Mouse (Mus musculus) lung, embryonic 16.5 days (tissue): ENCODE data around the gene Spsb4. TPM values are rescaled to one million over a fixed set of nuclear protein-coding genes. Genes with fewer than 3 reads are reported as not detected.

Experiments
- ATAC-seq: fragments of 200-750 bp; cut with Nextera tagmentation; 2 replicates; pipeline ENCODE4 v1.8.0; 2017; ENCODE audit warnings: low read depth, mild to moderate bottlenecking, moderate library complexity
- H3K27ac ChIP-seq: fragments of 300-500 bp; sonication (generic); 2 replicates; pipeline ENCODE4 v1.5.1; 2014; ENCODE audit warnings: mild to moderate bottlenecking, control low read depth, low read length
- H3K27me3 ChIP-seq: fragments of 300-500 bp; sonication (generic); 2 replicates; pipeline ENCODE4 v1.6.1; 2014; ENCODE audit warnings: low read depth, low read length, mixed read lengths; ENCODE audit not compliant: control insufficient read depth, insufficient read depth
- H3K36me3 ChIP-seq: fragments of 300-500 bp; sonication (generic); 2 replicates; pipeline ENCODE4 v1.6.1; 2014; ENCODE audit warnings: low read length; ENCODE audit not compliant: control insufficient read depth, insufficient read depth
- H3K4me1 ChIP-seq: fragments of 300-500 bp; sonication (generic); replicated peaks from 2 replicates; pipeline ENCODE4 v1.6.1; 2014; ENCODE audit warnings: low read length, mixed read lengths; ENCODE audit not compliant: control insufficient read depth, insufficient read depth
- H3K4me2 ChIP-seq: fragments of 300-500 bp; sonication (generic); 2 replicates; pipeline ENCODE4 v1.6.1; 2014; ENCODE audit warnings: low read depth, low read length, control low read depth
- H3K4me3 ChIP-seq: fragments of 300-500 bp; sonication (generic); 2 replicates; pipeline ENCODE4 v1.5.1; 2014; ENCODE audit warnings: mild to moderate bottlenecking, low read length, control low read depth
- H3K9ac ChIP-seq: fragments of 300-500 bp; sonication (generic); 2 replicates; pipeline ENCODE4 v1.6.1; 2014; ENCODE audit warnings: low read length, control low read depth
- H3K9me3 ChIP-seq: fragments of 300-500 bp; sonication (generic); 2 replicates; pipeline ENCODE4 v1.6.1; 2016; ENCODE audit warnings: low read length; ENCODE audit not compliant: control insufficient read depth
- WGBS: fragments of 180-500 bp; shearing (Covaris S2); extraction: QIAGEN DNeasy Blood & Tissue Kit; methylation state at CpG from one replicate; pipeline ENCODE4 v1.1.7; 2014; 5-methylcytosine and 5-hydroxymethylcytosine counted together
- polyA plus RNA-seq: library from polyadenylated mRNA; unstranded; fragments of >200 nt; fragmentation: Nextera tagmentation; extraction: Ambion mirVana; gene quantifications from 2 replicates; pipeline ENCODE4 v1.2.1, GENCODE M21; 2015

The Spsb4 gene
- polyA plus RNA-seq, result 7.7 and 8.8 TPM in 2 replicates

DNA sequence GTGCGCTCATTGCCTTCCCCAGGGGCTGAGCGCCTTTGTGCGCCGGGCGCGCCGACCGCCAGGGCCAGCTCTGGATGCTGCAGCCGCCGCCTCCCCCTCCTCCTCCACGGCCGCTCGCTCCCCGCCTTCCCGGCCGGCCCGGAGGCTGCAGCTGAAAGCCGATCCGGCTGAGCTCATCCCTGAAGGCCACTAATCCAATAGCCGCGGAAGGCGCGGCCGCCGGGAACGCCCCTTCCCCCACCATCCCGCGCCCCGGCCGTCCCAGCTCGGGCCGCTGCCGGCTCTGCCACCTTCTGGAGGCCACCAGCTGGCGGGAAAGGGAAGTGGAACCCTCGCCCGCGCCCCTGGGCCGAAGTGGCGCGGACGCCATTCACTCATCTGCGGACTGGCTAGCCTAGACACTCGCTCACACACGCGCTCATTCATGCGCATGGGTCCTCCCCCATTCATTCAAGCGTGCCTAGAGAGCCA lies at the start of gene Spsb4:
Gene Spsb4 (minus strand): TSS at position 167 of the 471 bp plus-strand sequence.
- WGBS, result 0% methylated on average over 33 of the region's 47 CpGs
- no peaks in the 10 kb centered on the region for H3K36me3 ChIP-seq
- peak within 1 kb of the TSS; percentile 66 for H3K9ac ChIP-seq
- ATAC-seq, result peak; percentile 94
- H3K9me3 ChIP-seq, result no peaks in the 10 kb centered on the region
- peaks cover 7% of the 10 kb centered on the region; the same call in 1 of the 2 replicates for H3K27me3 ChIP-seq
- peaks cover 24% of the 10 kb centered on the region for H3K4me1 ChIP-seq
- peak within 1 kb of the TSS; percentile 62 for H3K4me3 ChIP-seq
- H3K27ac ChIP-seq, result peak within 1 kb of the TSS; percentile 67
- peak within 1 kb of the TSS; percentile 93 for H3K4me2 ChIP-seq

DNA sequence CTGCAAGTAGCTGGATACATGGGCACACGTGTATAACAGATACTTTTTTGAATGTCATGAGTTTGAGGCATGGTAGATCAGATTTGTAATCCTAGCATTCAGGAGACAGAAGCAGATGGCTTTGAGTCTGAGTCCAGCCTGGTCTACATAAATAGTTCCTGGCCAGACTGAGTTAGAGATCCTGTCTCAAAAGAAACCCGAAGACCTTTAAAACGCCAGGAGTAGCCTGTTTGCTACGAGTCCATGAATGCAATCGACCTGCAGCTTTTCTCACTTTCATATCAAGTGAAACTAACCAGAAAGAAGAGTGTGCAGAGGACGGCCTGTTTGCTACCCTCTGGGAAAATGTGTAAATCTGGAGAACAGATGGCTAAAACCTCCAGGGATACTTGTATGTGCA lies 49.1 kb upstream of the Spsb4 start:
- H3K4me2 ChIP-seq, result no peak overlapping the region
- H3K27me3 ChIP-seq, result no peaks in the 10 kb centered on the region
- H3K9ac ChIP-seq, result no peak overlapping the region
- 88% methylated on average over 6 of the region's 6 CpGs for WGBS
- peaks cover 7% of the 10 kb centered on the region; the same call in 1 of the 2 replicates for H3K36me3 ChIP-seq
- no peaks in the 10 kb centered on the region for H3K9me3 ChIP-seq
- ATAC-seq, result no peak
- H3K4me1 ChIP-seq, result no peaks in the 10 kb centered on the region
- H3K27ac ChIP-seq, result no peak overlapping the region
- no peak overlapping the region for H3K4me3 ChIP-seq

DNA sequence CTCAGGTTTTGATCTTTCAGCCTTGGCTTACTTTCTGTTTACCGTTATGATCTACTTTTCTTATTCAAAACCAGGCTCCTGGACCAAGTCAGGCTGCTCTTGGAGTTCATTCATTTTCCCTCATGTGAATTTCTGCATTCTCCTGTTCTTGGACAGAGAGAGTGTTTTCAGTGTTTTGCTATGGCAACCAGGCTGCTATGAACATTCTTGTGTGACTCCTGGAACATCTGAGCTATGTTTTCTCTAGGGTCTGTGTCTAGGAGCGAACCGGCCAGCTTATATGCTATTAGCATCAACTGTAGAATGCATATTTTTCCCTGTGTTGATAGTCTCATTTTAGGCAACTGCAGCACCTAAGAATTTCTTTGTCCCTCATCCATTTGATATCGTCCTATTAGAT lies 47.2 kb upstream of the Spsb4 start:
- WGBS, result 71% methylated on average over 4 of the region's 4 CpGs
- Histone ChIP-seq H3K9ac (no peak overlapping the region), H3K27me3 (no peaks in the 10 kb centered on the region), H3K4me3 (no peak overlapping the region), H3K36me3 (peaks cover 5% of the 10 kb centered on the region; the same call in 1 of the 2 replicates), H3K4me2 (no peak overlapping the region), H3K9me3 (no peaks in the 10 kb centered on the region), H3K4me1 (no peaks in the 10 kb centered on the region), H3K27ac (no peak overlapping the region)
- ATAC-seq, result no peak

DNA sequence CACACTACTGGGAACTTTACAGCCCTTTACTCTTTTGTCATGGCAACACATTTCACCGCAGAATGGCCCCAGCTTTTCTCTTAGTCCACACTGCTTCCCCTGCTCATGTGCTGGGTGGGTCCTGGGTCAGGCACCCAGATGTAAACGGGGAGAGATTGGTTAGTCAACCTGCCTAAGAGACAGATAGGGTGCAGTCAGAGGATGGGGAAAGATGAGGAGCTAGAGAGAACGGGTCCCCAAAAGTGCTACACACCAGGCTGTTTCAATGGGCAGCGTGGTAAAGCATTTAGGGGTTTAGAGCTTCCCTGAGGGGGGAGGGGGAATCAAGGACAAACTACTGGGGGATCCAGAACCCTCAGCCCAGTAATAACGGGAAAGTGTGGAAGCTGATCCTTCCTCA lies 46.6 kb upstream of the Spsb4 start:
- no peak overlapping the region for H3K9ac ChIP-seq
- no peaks in the 10 kb centered on the region for H3K4me1 ChIP-seq
- no peak overlapping the region for H3K4me3 ChIP-seq
- H3K36me3 ChIP-seq, result peaks cover 5% of the 10 kb centered on the region; the same call in 1 of the 2 replicates
- H3K27ac ChIP-seq, result no peak overlapping the region
- no peak for ATAC-seq
- WGBS, result 68% methylated on average over 5 of the region's 5 CpGs
- H3K9me3 ChIP-seq, result no peaks in the 10 kb centered on the region
- H3K4me2 ChIP-seq, result no peak overlapping the region
- no peaks in the 10 kb centered on the region for H3K27me3 ChIP-seq

DNA sequence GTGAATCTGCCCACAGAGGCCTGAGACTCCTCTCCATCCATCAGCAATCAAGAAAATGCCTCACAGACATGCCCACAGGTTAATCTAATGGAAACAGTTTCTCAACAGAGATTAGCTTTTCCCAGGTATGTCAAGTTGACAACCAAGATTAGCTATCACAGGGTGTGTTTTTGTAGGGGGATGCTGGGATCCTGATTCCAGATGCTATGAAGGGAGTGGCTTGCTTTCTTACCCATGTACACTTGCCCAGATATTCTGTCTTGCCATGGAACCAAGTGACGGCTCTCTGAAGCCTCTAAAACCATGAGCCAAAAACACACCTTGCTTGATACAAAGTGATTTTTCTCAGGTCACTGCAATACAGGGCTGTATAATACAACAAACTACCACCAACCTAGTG lies 45.5 kb upstream of the Spsb4 start:
- H3K4me2 ChIP-seq, result no peak overlapping the region
- 84% methylated on average over 1 of the region's 1 CpGs for WGBS
- H3K4me1 ChIP-seq, result no peaks in the 10 kb centered on the region
- H3K9ac ChIP-seq, result no peak overlapping the region
- no peak overlapping the region for H3K4me3 ChIP-seq
- no peaks in the 10 kb centered on the region for H3K9me3 ChIP-seq
- peaks cover 5% of the 10 kb centered on the region; the same call in 1 of the 2 replicates for H3K36me3 ChIP-seq
- no peaks in the 10 kb centered on the region for H3K27me3 ChIP-seq
- ATAC-seq, result no peak
- no peak overlapping the region for H3K27ac ChIP-seq

DNA sequence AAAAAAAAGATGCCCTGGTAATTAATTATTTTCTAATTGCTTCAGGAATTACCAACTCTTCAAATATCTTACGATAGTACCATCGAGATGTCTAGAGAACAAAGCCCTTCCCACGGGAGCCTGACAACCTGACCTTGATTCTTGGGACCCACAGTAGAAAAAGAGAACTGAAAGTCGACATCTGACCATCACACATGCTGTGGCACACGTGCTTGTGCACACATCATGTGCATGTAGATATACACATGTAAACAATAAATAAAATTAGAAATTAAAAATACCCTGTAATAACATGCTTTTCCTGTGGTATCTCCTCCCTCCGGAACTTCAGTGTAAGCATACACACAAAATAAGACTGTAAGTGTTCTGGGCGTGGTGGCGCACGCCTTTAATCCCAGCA lies 43.1 kb upstream of the Spsb4 start:
- Histone ChIP-seq H3K36me3 (no peaks in the 10 kb centered on the region), H3K9me3 (no peaks in the 10 kb centered on the region), H3K27ac (no peak overlapping the region), H3K27me3 (no peaks in the 10 kb centered on the region), H3K4me3 (no peak overlapping the region), H3K9ac (no peak overlapping the region), H3K4me2 (no peak overlapping the region), H3K4me1 (0 out of 2 replicates have a peak, but pooled peaks cover 3% of the 10 kb centered on the region)
- WGBS, result 91% methylated on average over 9 of the region's 9 CpGs
- no peak for ATAC-seq

DNA sequence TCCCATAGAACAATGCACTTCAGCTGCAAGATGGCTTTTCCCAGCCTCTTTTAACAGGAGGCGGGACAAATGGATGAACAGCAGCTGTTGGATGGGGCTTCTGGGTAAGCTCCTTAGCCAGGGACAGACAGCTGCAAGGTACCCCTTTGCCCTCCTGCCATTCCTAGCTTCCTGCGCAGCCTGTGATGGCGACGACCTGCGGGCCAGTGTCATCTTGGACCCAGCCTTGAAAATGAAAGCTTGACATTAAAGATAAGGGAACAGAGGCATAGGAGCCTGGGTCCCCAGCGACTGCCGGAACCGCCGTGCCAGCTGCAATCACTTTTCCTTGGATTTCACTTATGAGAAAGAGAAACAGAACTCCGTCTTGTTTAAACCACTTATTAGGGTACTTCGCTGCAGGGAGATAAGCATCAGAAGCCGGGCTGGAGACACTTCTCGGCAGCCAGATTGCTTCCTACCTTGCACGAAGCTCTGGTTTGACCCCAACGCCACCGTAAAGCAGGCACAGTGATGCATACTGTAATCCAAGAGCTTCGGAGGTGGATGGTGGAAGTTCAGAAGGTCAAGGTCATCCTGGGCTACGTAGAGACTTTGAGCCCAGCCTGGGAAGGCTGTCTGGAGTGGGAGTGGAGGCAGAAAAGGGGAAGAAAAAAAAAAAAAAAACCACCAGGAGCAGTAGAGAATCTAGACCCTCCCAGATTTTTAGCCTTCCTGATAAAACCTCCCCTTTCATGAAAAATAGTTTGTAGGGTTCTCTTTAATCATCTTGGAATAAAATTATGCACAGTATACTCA lies 38.1 kb upstream of the Spsb4 start:
- Histone ChIP-seq H3K4me3 (peak overlapping the region; percentile 33), H3K9ac (0 out of 2 replicates have a peak overlapping the region, but pooled peaks have one; percentile 38), H3K9me3 (no peaks in the 10 kb centered on the region), H3K36me3 (no peaks in the 10 kb centered on the region), H3K27me3 (no peaks in the 10 kb centered on the region), H3K4me2 (peak overlapping the region; percentile 52), H3K4me1 (0 out of 2 replicates have a peak, but pooled peaks cover 5% of the 10 kb centered on the region), H3K27ac (no peak overlapping the region)
- WGBS, result 12% methylated on average over 18 of the region's 18 CpGs
- ATAC-seq, result no peak

DNA sequence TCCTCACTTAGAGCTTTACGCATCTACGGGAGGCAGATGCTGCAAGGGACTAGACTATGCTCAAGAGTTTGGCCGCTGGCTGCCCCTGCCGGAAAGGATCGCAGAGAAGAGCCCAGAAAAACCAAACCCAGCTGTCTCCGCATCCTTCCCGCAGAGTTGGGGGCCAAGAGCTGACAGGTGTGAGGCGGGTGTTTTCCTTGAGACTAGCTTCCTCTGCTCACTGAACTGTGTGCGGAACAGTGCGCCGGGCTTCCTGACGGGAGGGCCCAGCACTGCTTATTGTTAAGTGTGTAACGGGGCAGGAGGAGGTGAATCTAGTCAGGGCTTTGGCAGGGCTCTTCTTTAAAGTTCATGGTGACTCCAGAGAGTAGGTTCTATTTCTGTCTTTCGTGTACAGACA lies 37.3 kb upstream of the Spsb4 start:
- H3K9ac ChIP-seq, result no peak overlapping the region
- H3K4me3 ChIP-seq, result no peak overlapping the region
- no peak overlapping the region for H3K27ac ChIP-seq
- H3K4me2 ChIP-seq, result no peak overlapping the region
- no peaks in the 10 kb centered on the region for H3K27me3 ChIP-seq
- H3K9me3 ChIP-seq, result no peaks in the 10 kb centered on the region
- no peaks in the 10 kb centered on the region for H3K36me3 ChIP-seq
- ATAC-seq, result no peak
- 56% methylated on average over 14 of the region's 14 CpGs for WGBS
- H3K4me1 ChIP-seq, result 0 out of 2 replicates have a peak, but pooled peaks cover 5% of the 10 kb centered on the region

DNA sequence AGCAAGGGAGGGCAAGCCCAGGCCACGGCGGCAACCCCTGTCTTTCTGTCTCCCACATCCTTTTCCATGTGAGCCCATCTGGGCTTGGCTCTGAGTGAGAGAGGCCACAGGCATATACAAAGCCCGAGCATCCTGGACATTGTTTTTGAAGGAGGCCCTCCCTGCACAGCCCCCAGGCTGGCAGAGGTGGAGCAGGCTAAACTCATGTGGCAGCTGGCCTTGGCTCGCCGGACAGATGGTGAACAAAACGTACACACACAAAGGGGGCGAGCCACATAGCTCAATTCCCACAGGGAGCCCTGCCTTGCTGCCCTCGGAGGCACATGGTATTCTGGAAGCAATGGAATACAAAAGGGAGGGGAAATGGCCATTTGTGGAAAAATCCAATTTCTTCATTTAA lies 32.5 kb upstream of the Spsb4 start:
- ATAC-seq, result no peak
- Histone ChIP-seq H3K4me2 (no peak overlapping the region), H3K9ac (no peak overlapping the region), H3K9me3 (no peaks in the 10 kb centered on the region), H3K27me3 (no peaks in the 10 kb centered on the region), H3K4me1 (no peaks in the 10 kb centered on the region), H3K36me3 (no peaks in the 10 kb centered on the region), H3K27ac (no peak overlapping the region), H3K4me3 (no peak overlapping the region)
- WGBS, result 54% methylated on average over 8 of the region's 8 CpGs
